Mouse (Mus musculus): ENCODE data around the gene Cpvl. TPM values are rescaled to one million over a fixed set of nuclear protein-coding genes. Genes with fewer than 3 reads are reported as not detected.

The Cpvl gene
- polyA plus RNA-seq, 1 experiment from 2014 or later: 0.12 TPM

GRCm38 (mm10) chr6:53915347-53915746 lies 63.1 kb downstream of the Cpvl start:
- no peaks in the 10 kb centered on the region for H3K36me3 ChIP-seq (ENCODE audit: control insufficient read depth, insufficient read depth, low read length)
- H3K4me2 ChIP-seq (ENCODE audit: low read depth, low read length, severe bottlenecking): no peak overlapping the region
- no peak overlapping the region for H3K9ac ChIP-seq (ENCODE audit: low read length)
- H3K4me1 ChIP-seq (replicated peaks; ENCODE audit: control insufficient read depth, insufficient read depth, low read length): no peaks in the 10 kb centered on the region
- DNase-seq (ENCODE audit: low spot score) (no peak), ATAC-seq (replicated peaks; ENCODE audit: low FRiP score) (no peak)
- 85% methylated on average over 3 of the region's 3 CpGs for WGBS
- H3K27me3 ChIP-seq (ENCODE audit: control insufficient read depth, insufficient read depth, low read length): no peaks in the 10 kb centered on the region
- H3K27ac ChIP-seq (ENCODE audit: low read depth, low read length): no peak overlapping the region
- H3K4me3 ChIP-seq (ENCODE audit: low read depth, low read length): no peak overlapping the region
- no peaks in the 10 kb centered on the region for H3K9me3 ChIP-seq (ENCODE audit: control insufficient read depth, low read length)

GRCm38 (mm10) chr6:53913151-53913550 lies 65.3 kb downstream of the Cpvl start:
- no peak for ATAC-seq (replicated peaks; ENCODE audit: low FRiP score)

GRCm38 (mm10) chr6:53912112-53912782 lies 66.2 kb downstream of the Cpvl start:
- no peak for ATAC-seq (replicated peaks; ENCODE audit: low FRiP score)
- H3K4me3 ChIP-seq (ENCODE audit: low read depth, low read length): no peak overlapping the region
- H3K9me3 ChIP-seq (ENCODE audit: control insufficient read depth, low read length): no peaks in the 10 kb centered on the region
- peaks cover 4% of the 10 kb centered on the region; the same call in 1 of the 2 replicates for H3K4me1 ChIP-seq (replicated peaks; ENCODE audit: control insufficient read depth, insufficient read depth, low read length)
- H3K27ac ChIP-seq (ENCODE audit: low read depth, low read length): no peak overlapping the region
- no peak overlapping the region for H3K9ac ChIP-seq (ENCODE audit: low read length)
- WGBS: 85% methylated on average over 6 of the region's 6 CpGs
- no peak for DNase-seq (ENCODE audit: low spot score)
- H3K27me3 ChIP-seq (ENCODE audit: control insufficient read depth, insufficient read depth, low read length): no peaks in the 10 kb centered on the region
- no peaks in the 10 kb centered on the region for H3K36me3 ChIP-seq (ENCODE audit: control insufficient read depth, insufficient read depth, low read length)
- H3K4me2 ChIP-seq (ENCODE audit: low read depth, low read length, severe bottlenecking): no peak overlapping the region

More at GRCm38 (mm10) chr6:53913151-53913550, 65.3 kb downstream of the Cpvl start:
- no peak overlapping the region for H3K4me2 ChIP-seq (ENCODE audit: low read depth, low read length, severe bottlenecking)
- 45% methylated on average over 7 of the region's 7 CpGs for WGBS
- H3K9me3 ChIP-seq (ENCODE audit: control insufficient read depth, low read length): no peaks in the 10 kb centered on the region
- no peak for DNase-seq (ENCODE audit: low spot score)
- no peak overlapping the region for H3K27ac ChIP-seq (ENCODE audit: low read depth, low read length)
- no peak overlapping the region for H3K9ac ChIP-seq (ENCODE audit: low read length)
- no peak overlapping the region for H3K4me3 ChIP-seq (ENCODE audit: low read depth, low read length)
- H3K27me3 ChIP-seq (ENCODE audit: control insufficient read depth, insufficient read depth, low read length): no peaks in the 10 kb centered on the region
- no peaks in the 10 kb centered on the region for H3K36me3 ChIP-seq (ENCODE audit: control insufficient read depth, insufficient read depth, low read length)
- peaks cover 2% of the 10 kb centered on the region; the same call in 1 of the 2 replicates for H3K4me1 ChIP-seq (replicated peaks; ENCODE audit: control insufficient read depth, insufficient read depth, low read length)

GRCm38 (mm10) chr6:53909986-53910385 lies 68.5 kb downstream of the Cpvl start:
- Histone ChIP-seq H3K9me3 (ENCODE audit: control insufficient read depth, low read length) (no peaks in the 10 kb centered on the region), H3K4me3 (ENCODE audit: low read depth, low read length) (no peak overlapping the region), H3K27me3 (ENCODE audit: control insufficient read depth, insufficient read depth, low read length) (no peaks in the 10 kb centered on the region), H3K4me2 (ENCODE audit: low read depth, low read length, severe bottlenecking) (no peak overlapping the region), H3K36me3 (ENCODE audit: control insufficient read depth, insufficient read depth, low read length) (no peaks in the 10 kb centered on the region), H3K4me1 (replicated peaks; ENCODE audit: control insufficient read depth, insufficient read depth, low read length) (peaks cover 4% of the 10 kb centered on the region; the same call in 1 of the 2 replicates), H3K27ac (ENCODE audit: low read depth, low read length) (no peak overlapping the region), H3K9ac (ENCODE audit: low read length) (no peak overlapping the region)
- ATAC-seq (replicated peaks; ENCODE audit: low FRiP score) (no peak), DNase-seq (ENCODE audit: low spot score) (no peak)
- WGBS: 25% methylated on average over 3 of the region's 3 CpGs

GRCm38 (mm10) chr6:53909446-53909845 lies 69.0 kb downstream of the Cpvl start:
- H3K9me3 ChIP-seq (ENCODE audit: control insufficient read depth, low read length): no peaks in the 10 kb centered on the region
- H3K27me3 ChIP-seq (ENCODE audit: control insufficient read depth, insufficient read depth, low read length): no peaks in the 10 kb centered on the region
- H3K9ac ChIP-seq (ENCODE audit: low read length): no peak overlapping the region
- DNase-seq (ENCODE audit: low spot score) (no peak), ATAC-seq (replicated peaks; ENCODE audit: low FRiP score) (no peak)
- peaks cover 4% of the 10 kb centered on the region; the same call in 1 of the 2 replicates for H3K4me1 ChIP-seq (replicated peaks; ENCODE audit: control insufficient read depth, insufficient read depth, low read length)
- no peak overlapping the region for H3K27ac ChIP-seq (ENCODE audit: low read depth, low read length)
- H3K4me2 ChIP-seq (ENCODE audit: low read depth, low read length, severe bottlenecking): no peak overlapping the region
- no peak overlapping the region for H3K4me3 ChIP-seq (ENCODE audit: low read depth, low read length)
- WGBS: 22% methylated on average over 3 of the region's 5 CpGs
- H3K36me3 ChIP-seq (ENCODE audit: control insufficient read depth, insufficient read depth, low read length): no peaks in the 10 kb centered on the region

GRCm38 (mm10) chr6:53906871-53907270 lies 71.6 kb downstream of the Cpvl start:
- no peaks in the 10 kb centered on the region for H3K27me3 ChIP-seq (ENCODE audit: control insufficient read depth, insufficient read depth, low read length)
- H3K4me3 ChIP-seq (ENCODE audit: low read depth, low read length): no peak overlapping the region
- WGBS: 47% methylated on average over 4 of the region's 4 CpGs
- H3K9ac ChIP-seq (ENCODE audit: low read length): no peak overlapping the region
- no peaks in the 10 kb centered on the region for H3K36me3 ChIP-seq (ENCODE audit: control insufficient read depth, insufficient read depth, low read length)
- no peak for DNase-seq (ENCODE audit: low spot score)
- no peaks in the 10 kb centered on the region for H3K9me3 ChIP-seq (ENCODE audit: control insufficient read depth, low read length)
- peaks cover 4% of the 10 kb centered on the region; the same call in 1 of the 2 replicates for H3K4me1 ChIP-seq (replicated peaks; ENCODE audit: control insufficient read depth, insufficient read depth, low read length)
- no peak overlapping the region for H3K27ac ChIP-seq (ENCODE audit: low read depth, low read length)
- ATAC-seq (replicated peaks; ENCODE audit: low FRiP score): no peak
- no peak overlapping the region for H3K4me2 ChIP-seq (ENCODE audit: low read depth, low read length, severe bottlenecking)

- H3K27me3 ChIP-seq (ENCODE audit: control insufficient read depth, insufficient read depth, low read length): no peaks in the 10 kb centered on the region
- no peak for ATAC-seq (replicated peaks; ENCODE audit: low FRiP score)
- H3K27ac ChIP-seq (ENCODE audit: low read depth, low read length): no peak overlapping the region
- 82% methylated on average over 1 of the region's 1 CpGs for WGBS
- no peaks in the 10 kb centered on the region for H3K36me3 ChIP-seq (ENCODE audit: control insufficient read depth, insufficient read depth, low read length)
- no peak overlapping the region for H3K9ac ChIP-seq (ENCODE audit: low read length)
- no peak overlapping the region for H3K4me3 ChIP-seq (ENCODE audit: low read depth, low read length)
- no peak overlapping the region for H3K4me2 ChIP-seq (ENCODE audit: low read depth, low read length, severe bottlenecking)
- no peaks in the 10 kb centered on the region for H3K9me3 ChIP-seq (ENCODE audit: control insufficient read depth, low read length)
- peaks cover 4% of the 10 kb centered on the region; the same call in 1 of the 2 replicates for H3K4me1 ChIP-seq (replicated peaks; ENCODE audit: control insufficient read depth, insufficient read depth, low read length)
- DNase-seq (ENCODE audit: low spot score): no peak
Observed at GRCm38 (mm10) chr6:53906051-53906462, 72.4 kb downstream of the Cpvl start.

GRCm38 (mm10) chr6:53905576-53905975 lies 72.9 kb downstream of the Cpvl start:
- H3K4me1 ChIP-seq (replicated peaks; ENCODE audit: control insufficient read depth, insufficient read depth, low read length): peaks cover 4% of the 10 kb centered on the region; the same call in 1 of the 2 replicates
- no peak overlapping the region for H3K4me2 ChIP-seq (ENCODE audit: low read depth, low read length, severe bottlenecking)
- no peak for ATAC-seq (replicated peaks; ENCODE audit: low FRiP score)

More at GRCm38 (mm10) chr6:53905576-53905975, 72.9 kb downstream of the Cpvl start:
- Histone ChIP-seq H3K36me3 (ENCODE audit: control insufficient read depth, insufficient read depth, low read length) (no peaks in the 10 kb centered on the region), H3K9me3 (ENCODE audit: control insufficient read depth, low read length) (no peaks in the 10 kb centered on the region), H3K27me3 (ENCODE audit: control insufficient read depth, insufficient read depth, low read length) (no peaks in the 10 kb centered on the region), H3K9ac (ENCODE audit: low read length) (no peak overlapping the region), H3K27ac (ENCODE audit: low read depth, low read length) (no peak overlapping the region), H3K4me3 (ENCODE audit: low read depth, low read length) (no peak overlapping the region)
- no peak for DNase-seq (ENCODE audit: low spot score)
- 80% methylated on average over 4 of the region's 4 CpGs for WGBS

Data from forebrain, embryonic 11.5 days (tissue).